Mouse (Mus musculus) layer of hippocampus, adult 8-10 months (tissue): ENCODE data around the gene Gucd1. TPM values are rescaled to one million over a fixed set of nuclear protein-coding genes. Genes with fewer than 3 reads are reported as not detected.
"Not testable (repeated sequence)": the region's sequence is repeated elsewhere in the genome, so short reads cannot be mapped to it uniquely, and the experiment has no call there.

Experiments used
- DNase-seq, 2 experiments: peaks; one replicate each; pipeline ENCODE4 v3.0.0; 2022; ENCODE audit warnings: low spot score in 2 of 2
- total RNA-seq, 4 experiments: library from RNA; stranded (reverse); gene quantifications; 2 replicates each; pipeline ENCODE4 v1.2.4; 2022

Gene Gucd1
- total RNA-seq, 4 experiments from 2014 or later: 14.0 to 17.3 (median 14.4) TPM

DNA sequence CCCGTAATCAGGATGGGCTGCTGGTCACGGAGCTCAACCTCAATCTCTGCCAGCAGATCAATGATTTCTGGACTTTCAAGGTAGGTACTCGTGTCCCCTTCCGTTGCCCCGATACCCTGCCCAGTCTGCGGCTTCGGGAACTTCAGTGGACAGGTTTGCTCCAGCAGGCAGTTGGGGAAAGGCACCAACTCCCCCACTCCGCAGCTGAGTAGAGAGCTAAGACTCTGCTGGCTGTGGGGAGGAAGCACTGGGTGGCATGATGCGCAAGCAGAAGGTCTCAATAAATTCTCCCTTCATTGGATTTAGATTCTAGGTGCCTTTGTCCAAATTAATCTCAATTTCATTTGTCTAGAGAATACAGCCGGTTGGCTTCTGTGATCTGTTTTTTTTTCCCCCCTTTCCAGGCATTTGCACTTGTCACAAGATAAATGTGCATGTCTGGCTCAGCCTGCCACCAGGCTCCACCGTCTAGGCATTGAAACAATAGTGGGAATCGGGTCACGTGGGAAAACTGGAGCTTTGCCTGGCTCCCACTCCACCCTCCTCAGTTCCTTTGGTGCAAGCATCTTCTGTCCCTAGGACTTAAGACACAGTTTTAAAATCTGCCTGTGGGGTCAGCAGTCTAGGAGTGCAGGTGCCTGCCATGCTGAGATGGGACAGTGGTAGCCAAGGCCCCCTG is 79.5 kb downstream of the Gucd1 start:
- peak in 1 of 2 experiments; percentile 34 for DNase-seq

DNA sequence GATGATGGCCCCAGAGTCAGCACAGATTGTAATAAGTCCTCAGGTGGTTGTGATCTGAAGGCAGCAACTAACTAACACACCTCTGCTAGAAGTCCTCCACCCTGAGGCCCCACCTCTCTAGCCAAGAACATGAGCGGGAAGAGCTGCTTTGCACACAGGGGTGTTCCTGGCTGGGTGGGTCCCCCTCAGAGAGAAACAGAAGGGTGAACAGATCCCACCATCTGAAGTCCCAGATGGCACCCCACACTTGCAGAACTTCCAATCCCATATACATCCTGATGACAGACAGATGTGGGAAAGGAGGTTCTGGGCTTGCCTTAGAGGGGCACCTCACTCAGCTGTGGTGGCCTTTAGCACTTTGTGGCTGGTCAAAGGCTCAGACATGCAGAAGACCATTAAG is 80.5 kb downstream of the Gucd1 start:
- DNase-seq: no peak

DNA sequence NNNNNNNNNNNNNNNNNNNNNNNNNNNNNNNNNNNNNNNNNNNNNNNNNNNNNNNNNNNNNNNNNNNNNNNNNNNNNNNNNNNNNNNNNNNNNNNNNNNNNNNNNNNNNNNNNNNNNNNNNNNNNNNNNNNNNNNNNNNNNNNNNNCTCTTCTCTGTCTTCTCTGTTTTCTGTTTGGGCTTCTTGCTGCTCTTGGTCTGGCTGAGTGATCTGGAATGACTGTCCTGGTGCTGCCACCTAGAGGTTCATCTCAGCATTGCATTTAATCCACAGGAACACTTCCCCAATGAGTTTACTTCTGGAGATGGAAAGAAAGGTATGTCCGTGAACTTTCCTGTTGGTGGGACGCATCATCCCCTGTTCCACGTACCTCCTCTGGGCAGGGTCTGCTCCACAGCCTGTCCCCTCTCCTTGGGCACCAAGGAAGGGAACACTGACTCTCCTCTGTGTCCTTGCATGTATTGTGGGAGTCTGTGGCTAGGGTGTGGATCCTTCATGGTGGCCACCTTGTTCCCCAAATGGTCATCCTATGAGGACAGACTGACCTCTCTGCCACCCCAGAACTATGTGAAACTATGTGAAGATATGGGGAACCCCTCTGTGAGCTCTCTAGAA is 81.1 kb downstream of the Gucd1 start:
- peak; percentile 72 to 92 for DNase-seq

DNA sequence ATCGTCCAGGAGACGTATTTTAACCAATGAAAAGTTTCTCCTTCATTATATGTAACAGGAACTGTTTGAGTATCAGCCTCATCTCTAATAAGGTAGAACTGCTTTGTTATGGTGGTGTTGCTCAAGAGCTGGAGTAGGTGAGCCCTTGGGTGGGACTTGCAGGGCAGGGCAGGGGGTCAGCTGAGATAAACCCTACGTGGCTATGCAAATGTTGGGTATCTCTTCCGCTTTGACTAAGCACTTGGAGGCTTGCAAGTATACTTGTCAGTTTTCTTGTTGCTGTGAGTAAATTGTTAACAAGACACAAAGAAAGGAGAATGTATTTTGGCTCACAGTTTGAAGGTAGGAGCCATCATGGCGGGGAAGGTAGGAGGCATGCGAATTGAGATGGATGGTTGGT is 87.1 kb downstream of the Gucd1 start:
- no peak for DNase-seq

DNA sequence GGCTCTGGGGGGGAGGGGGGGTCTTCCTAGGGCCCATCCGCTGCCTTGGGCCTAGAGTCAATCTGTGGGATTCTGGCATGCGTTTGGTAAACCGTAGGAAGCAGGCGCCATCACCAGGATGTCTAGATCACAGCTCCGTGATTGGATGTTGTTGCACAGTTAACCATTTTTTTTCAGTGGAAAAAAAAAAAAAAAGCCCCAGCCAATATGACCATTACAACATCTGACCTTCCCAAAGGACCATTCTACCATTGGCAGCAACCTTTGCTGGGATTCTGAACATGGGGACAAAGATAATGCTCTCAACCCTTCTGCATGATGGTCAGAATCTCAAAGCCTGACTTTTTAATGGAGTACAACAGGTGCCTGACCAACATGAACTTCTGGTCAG is 87.6 kb downstream of the Gucd1 start:
- no peak for DNase-seq

DNA sequence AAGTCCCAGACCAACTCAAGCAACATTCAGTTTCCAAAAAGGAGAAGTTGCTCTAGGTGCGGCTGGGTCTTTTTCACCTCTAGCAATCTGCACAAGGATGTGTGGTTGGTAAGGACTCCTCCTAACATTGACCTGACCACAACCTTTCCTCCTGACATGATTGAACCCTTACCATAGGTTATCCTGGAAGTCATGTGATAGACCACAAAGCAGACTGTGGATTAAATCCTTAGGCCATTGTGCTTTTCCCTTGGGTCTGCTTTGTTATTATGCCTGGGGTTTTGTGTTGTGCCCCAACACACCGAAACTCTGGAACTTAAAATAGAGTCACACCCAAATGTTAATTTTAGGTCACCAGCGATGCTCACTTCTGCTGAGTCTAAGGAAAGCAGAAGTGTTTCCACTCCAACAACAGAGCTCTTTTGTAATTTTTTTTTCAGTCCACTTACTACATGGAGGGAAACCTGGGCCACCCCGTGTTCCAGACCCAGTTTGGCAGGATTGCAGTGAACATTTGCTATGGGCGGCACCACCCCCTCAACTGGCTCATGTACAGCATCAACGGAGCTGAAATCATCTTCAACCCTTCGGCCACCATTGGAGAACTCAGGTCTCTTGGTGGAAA is 88.1 kb downstream of the Gucd1 start:
- peak; percentile 42 to 62 for DNase-seq

DNA sequence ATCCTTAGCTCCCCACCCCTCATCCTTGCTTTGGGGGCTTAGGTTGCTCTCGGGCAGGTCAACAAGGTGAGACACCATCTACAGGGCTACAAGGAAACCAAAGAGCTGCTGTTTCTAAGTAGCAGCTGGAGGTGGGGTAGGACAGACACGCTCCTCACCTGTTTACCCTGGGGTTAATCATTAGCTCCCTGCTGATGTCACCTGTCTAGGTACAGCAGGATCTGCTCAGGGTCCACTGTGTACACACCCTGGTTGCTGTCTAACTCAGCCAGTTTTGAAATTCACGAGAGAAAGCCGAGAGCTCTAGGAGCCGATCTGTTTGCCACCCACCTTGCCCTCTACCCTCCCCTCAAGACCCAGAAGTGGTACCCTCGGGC is 88.8 kb downstream of the Gucd1 start:
- no peak for DNase-seq

DNA sequence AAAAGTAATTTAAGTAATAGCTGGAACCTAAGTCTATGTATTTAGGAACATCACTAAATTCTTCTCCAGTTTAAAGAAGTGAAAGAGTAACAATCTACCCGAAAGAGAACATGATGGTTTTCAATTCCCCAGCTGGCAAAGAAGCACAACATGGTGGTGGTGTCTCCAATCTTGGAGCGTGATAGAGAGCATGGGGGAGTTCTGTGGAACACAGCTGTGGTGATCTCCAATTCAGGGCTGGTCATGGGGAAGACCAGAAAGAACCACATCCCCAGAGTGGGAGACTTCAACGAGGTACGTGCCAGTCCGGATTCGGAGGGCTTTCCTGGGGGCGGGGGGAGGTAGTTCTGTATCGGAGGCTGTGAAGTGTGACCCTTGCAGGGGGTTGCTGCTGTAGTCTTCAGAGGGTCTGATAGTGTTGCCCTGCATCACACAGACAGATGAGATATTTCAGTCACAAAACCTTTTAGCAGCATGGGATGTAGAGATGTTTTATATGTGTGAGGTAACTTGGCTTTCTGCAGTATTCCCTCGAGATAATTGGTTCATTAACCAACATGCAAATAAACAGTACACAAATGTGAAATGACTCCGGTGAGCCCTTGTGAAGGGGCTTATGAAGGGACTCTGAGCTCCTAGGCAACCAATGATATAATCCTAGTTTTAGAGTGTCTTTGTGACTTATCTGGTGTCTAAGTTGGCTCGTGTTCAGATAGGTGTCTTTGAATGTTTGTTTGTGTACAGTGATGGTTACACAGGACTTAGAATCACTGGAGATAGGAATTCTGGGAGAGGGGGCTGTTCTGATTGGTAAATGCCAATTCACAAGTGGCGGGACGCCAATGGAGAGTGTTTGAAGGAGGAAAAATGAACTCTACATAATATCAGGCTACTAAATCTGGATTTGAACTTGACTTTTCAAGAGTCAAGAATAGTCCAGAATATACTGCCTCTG is 89.4 kb downstream of the Gucd1 start:
- no peak for DNase-seq

DNA sequence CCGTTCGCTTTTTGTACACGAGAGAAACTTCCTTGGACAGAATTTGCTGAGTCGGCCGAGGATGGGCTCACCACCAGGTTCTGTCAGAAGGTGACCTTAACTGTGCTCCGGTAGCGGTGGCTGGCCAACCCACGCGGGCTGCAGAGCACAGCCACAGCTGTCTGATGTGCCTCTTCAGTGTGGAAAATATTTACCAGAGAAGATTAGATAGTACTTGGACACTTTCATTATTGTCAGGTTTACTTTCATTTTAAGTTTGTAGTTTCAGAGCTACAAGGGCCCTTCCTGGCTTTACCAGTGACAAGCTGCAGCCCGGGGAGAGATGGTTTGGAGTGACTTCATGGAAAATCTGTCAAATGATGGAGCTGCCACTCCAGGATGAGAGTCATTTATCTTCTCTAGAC is 93.3 kb downstream of the Gucd1 start:
- DNase-seq: no peak

DNA sequence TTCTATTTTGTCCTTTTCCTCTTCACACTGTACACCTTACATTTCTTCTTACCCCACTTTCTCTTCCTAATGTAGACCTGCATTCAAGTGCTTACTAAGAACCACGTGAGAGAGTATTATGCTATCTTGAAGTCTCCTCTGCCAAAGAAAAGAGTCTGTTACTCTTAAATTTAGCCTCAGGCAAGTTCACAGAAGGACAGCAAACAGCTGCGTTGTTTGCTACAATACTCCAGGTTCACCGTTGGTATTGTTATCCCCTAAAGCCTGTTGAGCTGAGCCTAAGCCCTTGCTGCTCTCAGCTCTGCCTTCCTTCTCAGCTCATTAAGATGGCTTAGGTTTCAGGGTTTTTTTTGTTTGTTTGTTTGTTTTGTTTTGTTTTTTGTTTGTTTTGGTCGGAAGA is 99.0 kb downstream of the Gucd1 start:
- DNase-seq: no peak

DNA sequence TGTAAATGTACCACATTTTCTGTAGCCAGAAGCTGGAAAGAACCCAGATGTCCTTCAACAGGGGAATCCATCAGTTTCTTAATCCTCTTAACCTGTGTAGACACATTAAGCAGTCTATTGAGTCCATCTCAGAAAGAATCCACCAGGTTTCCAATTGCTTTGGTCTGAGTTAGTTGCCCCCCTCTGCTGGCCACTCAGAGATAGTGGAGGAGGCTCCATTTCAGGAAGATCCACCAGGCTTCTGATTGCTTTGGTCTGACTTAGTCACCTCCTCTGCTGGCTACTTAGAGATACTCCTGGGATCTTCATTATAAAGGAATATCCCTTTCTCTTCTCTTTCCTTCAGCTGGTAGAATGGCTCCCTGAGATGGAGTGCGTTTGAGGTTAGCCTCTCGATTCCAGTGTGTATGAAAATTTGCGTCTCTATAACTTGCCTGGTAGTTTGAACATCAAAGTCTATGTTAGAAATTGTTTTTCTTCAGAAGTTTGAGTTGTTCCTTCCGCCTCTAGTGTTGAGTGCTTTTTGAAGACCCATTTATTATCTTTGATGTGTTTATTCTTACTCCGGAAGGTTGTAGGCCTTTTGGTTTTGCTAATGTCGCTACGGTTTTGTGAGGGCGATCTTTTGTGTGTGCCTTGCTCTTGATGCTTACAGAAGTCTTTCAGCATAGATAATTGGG is 100.3 kb downstream of the Gucd1 start:
- no peak for DNase-seq

DNA sequence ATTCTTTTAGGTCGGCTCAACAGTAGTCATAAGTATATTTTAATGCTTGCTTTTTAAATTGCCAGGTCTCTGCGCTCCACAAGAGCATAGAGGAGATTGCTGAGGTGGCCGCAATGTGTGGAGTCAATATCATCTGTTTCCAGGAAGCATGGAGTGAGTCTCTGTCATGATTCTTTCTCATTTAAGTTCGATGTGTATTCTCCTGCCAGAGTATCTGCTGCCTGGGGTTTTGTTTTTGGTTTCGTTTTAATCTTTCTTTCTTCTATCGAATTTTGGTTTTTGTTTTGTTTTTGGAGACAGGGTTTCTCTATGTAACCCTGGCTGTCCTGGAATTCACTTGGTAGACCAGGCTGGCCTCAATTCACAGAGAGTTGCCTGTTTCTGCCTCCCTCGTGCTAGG is 102.8 kb downstream of the Gucd1 start:
- DNase-seq: no peak

DNA sequence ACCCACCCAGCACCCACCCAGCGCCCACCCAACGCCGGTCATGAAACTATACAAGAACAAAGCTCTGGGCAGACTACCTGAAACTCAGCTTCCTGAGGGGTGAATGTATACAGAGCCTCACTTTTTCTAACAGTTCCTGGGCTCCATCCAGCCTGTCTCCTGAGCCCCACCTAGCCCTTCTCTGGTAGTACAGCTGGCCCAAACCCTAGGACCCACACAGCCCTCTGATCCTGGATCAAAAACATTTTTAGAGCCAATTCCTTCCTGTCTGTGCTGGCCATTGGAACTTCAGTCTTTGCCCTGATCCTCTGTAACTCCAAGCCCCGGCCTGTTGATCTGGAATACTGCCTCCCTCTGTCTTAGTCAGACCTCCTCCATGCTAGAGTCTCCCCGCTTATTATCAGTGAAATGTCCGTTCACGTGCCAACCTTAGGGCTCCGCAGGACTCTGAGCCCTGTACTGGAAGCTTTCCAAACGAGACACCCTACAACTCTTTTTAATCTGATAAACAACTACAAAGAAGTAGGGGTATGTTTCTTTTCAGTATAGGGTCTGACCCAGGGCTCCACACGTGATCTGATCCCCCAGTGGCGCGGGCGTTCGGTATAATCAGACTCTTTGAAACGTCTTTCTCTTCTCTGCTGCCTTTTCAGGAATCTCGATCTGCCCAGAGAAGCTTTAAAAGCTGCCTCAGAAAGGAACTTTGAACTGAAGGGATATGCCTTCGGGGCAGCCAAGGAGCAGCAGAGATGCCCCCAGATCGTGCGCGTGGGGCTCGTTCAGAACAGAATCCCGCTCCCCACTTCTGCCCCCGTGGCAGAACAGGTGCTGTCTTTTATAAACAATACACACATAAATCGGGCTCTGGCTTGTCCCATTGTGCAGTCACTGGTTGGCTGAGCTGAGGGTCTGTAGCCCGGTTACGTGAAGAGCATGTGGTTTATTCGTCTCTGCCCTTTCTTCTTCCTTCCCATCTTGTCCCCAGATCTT is 105.4 kb downstream of the Gucd1 start:
- no peak for DNase-seq

DNA sequence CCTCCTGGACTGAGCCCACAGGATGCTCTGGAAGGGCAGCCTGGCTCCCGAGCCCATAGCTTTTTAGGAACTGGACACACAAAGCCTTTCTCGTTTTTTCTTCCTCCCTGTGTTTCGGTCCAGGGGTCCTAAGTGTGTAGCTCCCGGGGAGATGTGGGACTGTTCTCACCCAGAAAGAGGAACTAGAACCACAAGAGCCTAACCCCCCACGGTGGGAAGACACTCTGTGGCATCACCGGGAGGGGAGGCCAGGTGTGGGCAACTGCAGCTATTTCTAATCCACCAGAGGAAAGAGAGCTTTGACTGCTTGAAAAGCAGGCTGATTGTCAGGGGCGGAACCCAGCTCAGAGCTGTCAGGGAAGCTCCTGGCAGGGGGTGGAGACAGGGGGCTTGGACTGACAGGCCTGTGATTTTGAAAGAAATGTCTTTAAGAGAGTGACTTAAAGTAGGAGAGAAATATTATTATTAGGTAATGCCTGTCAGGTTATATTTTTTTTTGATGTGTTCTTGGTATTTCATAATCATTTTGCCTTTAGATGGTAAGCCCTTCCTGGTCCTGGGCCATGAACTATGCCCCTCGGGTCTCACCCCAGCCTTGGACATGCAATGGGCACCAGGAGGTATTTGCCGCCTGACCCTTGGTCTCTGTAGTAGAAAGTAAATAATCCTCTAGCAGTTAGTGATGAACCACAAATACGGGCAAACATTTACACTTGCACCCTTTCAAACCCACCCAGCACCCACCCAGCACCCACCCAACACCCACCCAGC is 106.2 kb downstream of the Gucd1 start:
- DNase-seq: not testable (repeated sequence)

DNA sequence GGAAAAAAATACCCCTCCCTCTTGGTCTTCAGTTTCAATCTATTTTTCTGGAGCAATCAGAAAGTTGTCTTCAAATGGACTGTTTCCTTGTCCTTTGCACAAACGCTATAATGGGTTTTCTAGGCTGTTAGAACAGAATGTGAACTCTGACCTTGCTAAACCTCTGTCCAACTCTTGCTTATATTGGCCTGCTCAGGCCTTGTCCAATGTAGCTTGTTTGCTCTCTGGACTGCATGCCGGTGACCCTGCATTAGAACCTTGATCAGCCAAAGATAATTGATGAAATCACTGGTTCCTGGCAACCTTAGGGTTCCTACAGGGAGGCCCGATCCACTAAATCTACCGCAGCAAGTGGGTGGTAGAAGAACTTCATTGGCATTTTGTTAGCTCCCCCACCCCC is 110.0 kb downstream of the Gucd1 start:
- no peak for DNase-seq

DNA sequence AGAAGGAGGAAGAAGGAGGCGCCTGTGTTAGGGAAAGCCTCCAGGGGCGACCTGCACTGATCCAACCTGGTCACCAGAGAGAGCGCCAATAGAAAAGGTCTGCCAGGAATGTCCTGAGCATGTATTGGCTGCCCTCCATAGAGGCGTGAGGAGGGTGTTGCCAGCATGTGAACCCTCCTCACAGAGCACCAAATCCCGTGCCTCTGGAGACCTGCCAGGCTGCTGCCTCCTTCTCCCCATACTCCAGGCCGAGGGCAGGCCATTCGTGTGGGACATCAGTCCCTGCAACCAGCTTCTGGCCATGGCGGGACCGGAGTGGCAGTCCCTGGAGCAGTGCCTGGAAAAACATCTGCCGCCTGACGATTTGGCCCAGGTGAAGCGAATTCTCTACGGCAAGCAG is 111.0 kb downstream of the Gucd1 start:
- DNase-seq: no peak

DNA sequence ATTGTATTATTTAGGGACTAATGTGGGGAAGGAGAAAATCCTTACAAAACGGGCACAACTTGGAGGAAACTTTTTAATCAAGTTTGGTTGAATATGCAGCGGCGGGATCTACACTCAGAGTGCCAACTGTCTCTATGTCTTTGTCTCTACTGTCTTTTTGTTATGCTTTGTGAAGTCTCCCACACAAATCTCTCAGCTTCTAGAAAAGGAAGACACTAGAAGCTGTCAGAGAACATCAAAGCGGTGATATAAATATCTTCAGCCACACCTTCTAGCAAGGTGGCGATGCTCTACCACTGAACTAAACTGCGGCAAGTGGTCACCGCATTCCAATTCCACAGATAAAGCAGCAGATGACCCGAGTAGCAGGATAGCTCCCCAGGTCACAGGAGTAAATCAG is 111.9 kb downstream of the Gucd1 start:
- no peak for DNase-seq

DNA sequence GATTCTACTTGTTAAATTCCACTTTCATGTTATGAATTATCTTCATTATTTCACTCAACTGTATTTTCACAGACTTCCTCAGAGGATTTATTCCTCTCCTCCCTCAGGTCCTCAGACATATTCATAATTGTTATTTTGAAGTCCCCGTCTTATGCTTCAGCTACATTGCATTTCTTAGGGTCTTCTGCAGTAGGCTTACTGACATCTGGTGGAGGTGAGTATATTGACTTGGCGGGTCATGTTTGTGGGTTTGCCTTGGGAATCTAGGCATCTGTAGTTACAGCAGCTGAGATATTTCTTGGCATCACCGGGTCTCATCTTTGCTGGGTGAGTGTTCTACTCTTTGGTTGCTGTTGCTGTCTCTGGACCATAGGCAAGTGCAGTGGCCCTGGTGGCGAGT is 116.8 kb downstream of the Gucd1 start, which contains the start of gene Upb1:
Gene Upb1 (plus strand): TSS at position 158 of the 400 bp plus-strand sequence.
- DNase-seq: no peak

DNA sequence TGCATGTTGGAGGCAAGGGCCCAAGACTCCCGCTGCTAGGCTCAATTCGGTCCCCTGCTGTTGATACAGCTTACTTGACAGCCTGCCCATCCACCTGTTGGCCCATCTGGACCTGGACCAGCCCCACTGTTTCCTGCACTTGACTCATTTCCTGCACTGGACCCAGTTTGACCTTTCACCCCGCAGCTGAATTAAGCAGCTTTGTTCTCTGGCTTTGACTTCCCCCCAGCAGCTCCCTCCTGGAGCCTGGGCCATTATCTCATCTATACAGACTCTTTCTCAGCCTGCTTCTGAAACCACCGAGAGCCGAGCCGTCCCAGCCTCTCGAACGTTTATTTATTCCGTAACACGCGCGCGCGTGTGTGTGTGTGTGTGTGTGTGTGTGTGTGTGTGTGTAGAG is 120.8 kb downstream of the Gucd1 start:
- no peak for DNase-seq
